Mouse (Mus musculus) adipose tissue, adult 10 weeks (tissue): ENCODE measurements around the gene Lrfn5. TPM values are rescaled to one million over a fixed set of nuclear protein-coding genes. Genes with fewer than 3 reads are reported as not detected.

Experiments used
- polyA plus RNA-seq: library from polyadenylated mRNA; stranded (reverse); fragments of 350-450 nt; fragmentation: Illumina TruSeq; extraction: RNeasy Lipid Tissue Mini Kit (QIAGEN cat#74804); gene quantifications from one replicate; pipeline ENCODE4 v1.2.3, GENCODE M21; 2014; ENCODE audit warnings: low read depth, low replicate concordance

Gene Lrfn5
- not detected for polyA plus RNA-seq

DNA sequence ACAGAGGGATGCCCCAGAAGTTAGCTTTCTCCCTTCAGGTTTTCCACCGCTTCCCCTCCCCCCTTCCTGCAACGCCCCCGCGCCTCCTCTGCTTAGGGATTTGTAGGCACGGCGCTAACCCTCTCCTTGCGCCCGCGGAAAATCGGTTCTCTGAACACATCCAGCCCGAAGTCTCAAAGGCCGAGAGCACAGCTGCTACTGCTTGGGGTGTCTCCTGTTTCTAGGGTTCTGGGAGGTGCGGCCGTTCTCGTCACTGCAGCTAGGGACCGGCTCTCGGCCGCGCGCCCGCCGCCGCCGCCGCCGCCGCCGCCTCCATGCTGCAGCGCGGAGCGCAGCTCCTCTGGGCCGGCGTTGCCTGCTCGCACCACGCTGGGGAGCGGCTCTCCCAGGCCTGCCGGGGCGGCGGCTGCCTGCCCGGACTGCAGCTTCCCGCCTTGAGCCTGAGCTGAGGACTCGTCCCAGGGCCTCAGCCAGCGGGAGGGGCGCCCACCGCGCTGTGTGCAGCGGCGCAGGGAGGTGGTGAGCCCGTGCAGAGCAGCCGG is at the start of gene Lrfn5:
Lrfn5 (plus strand) TSS at position 322 of the 542 bp plus-strand sequence.

